Mouse (Mus musculus) adrenal gland, adult 2 months (tissue): ENCODE results near the gene a. TPM values are rescaled to one million over a fixed set of nuclear protein-coding genes. Genes with fewer than 3 reads are reported as not detected.
"Not testable (repeated sequence)": the region's sequence is repeated elsewhere in the genome, so short reads cannot be mapped to it uniquely, and the experiment has no call there.

ENCODE experiments used
- DNase-seq: peaks from one replicate; pipeline ENCODE4 v3.0.0; 2021
- polyA plus RNA-seq: library from polyadenylated mRNA; depleted of rRNA; stranded (reverse); fragments of >200 nt; gene quantifications from 2 replicates; pipeline ENCODE4 v1.2.3, GENCODE M21; 2012
- total RNA-seq, 2 experiments: library from RNA; stranded (reverse); gene quantifications; 2 replicates each; pipeline ENCODE4 v1.2.3; 2021

The a gene
- total and polyA plus RNA-seq, 3 experiments = 0.58 TPM; not detected in 2

DNA sequence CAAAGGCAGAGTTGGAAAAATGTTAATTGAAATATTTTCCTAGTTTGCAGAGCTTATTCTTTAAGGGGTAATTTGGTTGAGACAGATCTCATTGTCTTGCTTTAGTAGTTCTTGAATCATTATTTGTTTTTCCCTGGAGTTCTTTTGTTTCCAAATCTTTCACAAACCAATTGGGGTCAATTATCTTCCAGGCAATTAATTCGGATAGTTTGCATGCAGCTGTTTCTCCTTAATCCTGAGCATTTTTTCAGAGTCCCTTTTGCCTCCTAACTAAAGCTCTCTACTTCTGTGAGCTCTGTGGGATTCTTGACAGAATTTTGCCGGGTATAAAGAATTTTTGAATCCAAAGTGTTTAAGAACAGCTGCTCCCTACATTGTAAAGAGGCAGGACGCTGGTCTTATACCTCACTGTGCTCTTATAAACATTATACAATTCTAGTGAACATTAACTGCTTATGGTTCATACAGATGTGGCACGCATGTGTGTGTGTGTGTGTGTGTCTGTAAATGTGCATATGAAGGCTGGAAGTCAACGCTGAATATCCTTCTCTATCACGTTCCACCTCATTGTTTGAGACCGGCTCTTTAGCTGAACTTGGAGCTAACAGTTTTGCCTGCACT is 134.3 kb downstream of the a start:
- DNase-seq = no peak

- DNase-seq = no peak
Measured at GRCm38 (mm10) chr2:154926843-154927242, 135.6 kb downstream of the a start.

DNA sequence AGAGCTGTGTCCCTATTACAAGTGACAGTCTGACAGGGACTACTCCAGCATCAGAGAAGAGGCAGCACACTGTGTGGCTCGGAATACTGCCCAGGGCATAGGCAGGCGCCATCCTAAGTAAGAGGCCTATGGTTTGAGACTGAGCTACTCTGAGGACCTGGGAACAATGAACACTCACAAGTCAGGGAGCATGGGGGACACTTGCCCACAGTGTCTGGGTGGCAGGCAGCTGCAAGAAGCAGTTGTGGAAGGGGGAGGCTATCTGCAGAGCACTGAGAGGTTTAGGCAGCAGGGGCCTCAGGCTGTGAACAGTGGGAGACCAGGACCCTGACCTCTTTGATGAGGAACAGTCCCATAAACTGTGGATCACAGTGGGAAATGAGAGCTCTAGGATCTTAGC is 137.1 kb downstream of the a start:
- no peak for DNase-seq

DNA sequence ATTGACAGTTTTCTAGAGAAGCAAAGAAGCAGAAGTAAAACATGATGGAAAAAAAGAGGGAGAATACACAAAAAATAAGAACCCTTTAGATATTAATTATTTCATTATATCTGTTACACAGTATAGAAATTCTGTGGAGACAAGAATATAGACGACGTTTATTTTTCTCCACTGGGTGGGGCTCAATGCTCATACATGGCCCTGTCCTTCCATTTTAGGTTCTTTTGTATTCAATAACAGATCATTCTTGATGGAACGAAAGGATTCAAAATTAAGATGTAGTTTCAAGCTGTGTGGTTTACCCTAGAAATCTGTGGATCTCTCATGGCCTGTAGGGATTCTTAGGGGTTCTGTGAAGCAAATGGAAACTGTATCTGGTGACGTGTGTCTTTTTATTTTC is 142.7 kb downstream of the a start:
- no peak for DNase-seq

DNA sequence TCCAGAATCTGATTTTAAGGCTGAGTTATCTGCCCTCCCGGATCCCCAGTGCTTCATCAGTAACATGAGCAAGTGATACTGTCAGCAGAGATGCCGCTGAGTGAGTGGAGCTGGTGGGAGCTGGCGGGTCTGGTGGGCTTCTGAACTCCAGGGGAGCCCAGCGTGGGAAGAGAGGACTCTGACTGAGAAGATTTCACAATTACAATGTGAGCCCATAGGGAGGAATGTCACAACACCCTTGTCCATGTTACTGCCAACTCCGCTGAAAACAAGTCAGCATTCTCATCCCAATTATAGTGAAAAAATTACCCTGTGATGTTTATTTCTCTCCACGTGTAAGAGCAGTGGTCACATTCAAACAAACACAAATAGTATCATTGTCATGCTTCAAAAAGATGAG is 144.9 kb downstream of the a start:
- no peak for DNase-seq

GRCm38 (mm10) chr2:154936536-154937155 is 145.4 kb downstream of the a start:
- DNase-seq = no peak

DNA sequence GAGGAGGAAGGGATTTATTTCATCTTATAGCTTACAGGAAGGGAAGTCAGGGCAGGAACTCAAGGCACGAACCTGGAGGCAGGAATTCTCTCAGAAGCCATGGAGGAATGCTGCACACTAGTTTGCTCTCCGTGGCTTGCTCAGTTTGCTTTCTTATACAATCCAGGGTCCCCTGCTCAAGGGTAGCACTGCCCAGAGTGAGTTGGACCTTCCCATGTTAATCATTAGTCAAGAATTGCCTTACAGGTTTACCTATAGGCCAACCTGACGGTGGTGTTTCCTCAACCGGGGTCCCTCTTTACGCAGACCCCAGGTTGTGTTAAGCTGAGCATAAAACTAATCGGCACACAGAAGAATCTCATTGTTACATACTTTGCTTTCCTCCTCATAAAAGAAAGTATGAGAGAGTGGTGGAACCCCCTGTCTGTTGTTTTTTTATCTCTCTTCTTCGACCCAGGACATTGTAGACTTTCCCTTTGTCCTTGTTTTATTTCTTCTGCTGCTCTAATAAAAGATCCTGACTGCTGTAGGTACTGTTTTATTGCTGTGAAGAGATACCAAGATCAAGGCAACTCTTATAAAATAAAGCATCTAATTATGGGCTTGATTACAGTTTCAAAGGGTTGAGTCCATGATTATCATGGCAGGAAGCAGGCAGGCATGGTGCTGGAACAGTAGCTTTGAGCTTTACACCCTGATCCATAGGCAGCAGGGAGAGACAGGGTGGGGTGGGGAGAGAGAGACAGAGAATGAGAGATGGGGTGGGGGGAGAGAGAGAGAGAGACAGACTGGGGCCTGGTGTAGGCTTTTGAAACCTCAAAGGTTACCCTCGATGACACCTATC is 146.6 kb downstream of the a start:
- no peak for DNase-seq

- no peak for DNase-seq
Measured at GRCm38 (mm10) chr2:154941952-154942351, 150.8 kb downstream of the a start.

DNA sequence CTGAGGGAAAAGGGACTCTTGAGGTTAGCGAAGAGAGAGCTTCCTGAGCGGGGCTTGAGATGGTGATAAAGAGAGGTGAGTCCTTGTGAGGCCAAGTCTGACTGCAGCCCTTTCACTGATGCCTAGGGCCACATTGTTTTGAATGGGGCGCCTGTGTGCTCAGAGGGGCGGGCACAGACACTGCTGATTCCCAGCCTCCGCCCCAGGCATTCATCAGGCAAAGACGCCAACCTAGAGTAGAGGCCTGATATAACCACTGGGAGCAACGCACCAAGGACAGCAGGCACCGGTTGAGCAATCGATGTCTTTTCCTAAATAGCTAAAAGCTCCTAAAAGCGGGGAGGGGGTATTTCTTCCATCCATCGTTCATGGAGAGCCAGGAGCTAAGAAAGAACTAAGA is 151.3 kb downstream of the a start:
- peak; percentile 45 for DNase-seq

GRCm38 (mm10) chr2:154943101-154943500 is 151.9 kb downstream of the a start:
- peak; percentile 91 for DNase-seq

- DNase-seq = no peak
Measured at GRCm38 (mm10) chr2:154946921-154947320, 155.7 kb downstream of the a start.

GRCm38 (mm10) chr2:154949352-154949751 is 158.2 kb downstream of the a start:
- no peak for DNase-seq

DNA sequence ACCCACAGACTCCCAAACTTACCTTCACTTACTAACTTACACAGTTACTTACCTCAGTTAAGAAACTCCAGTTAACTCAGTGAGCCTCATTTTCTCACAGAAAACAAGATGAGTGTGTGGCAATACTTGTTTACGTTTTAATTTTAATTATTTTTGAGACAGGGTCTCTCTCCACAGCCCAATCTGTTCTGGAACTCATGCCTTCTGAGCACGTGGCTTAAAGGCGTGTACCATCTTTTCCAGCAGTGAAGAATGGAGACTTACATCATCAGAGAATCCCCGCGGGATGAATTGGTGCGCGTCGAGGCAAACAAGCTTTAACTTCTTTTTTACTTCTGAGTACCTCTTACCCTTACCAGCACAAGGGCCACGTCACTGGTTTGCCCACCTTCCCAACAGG is 158.7 kb downstream of the a start:
- DNase-seq = no peak

GRCm38 (mm10) chr2:154950601-154951000 is 159.4 kb downstream of the a start:
- DNase-seq = no peak

DNA sequence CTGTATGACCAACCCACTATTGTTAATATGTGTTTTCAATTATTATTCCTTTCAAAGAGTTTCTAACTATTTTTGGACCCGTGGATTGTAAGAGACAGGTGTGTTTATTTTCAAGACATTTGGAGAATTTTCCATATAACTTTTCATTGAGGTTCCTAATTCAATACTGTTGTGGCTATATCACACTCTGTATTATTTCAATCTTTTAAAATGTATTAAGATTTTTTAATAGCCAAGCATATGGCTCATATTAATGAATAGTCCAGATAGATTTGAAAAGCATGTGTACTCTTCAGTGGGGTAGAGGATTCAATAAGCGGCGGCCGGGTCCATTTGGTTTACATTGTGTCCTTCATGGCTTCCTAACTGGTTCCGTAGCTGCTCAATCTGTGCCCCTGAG is 168.3 kb downstream of the a start:
- DNase-seq = no peak

DNA sequence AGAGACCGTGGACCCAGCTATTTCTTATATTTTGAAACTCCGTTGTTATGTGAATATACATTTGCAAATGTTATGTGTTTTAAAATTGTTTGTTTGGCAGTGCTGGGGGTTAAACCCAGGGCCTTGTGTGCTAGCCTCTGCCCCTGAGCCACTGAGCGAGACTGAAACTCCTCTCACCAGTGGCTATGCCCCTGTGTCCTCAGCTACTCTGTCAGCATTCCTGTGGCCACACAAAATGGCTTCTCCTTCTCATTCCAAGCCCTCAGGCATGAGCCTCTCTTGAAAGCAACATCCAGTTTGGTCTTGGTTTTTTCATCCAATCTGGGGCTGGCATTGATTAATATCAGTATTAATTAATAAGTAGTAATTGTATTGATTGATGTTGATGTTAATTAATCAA is 168.7 kb downstream of the a start:
- no peak for DNase-seq

GRCm38 (mm10) chr2:154963176-154963575 is 172.0 kb downstream of the a start:
- DNase-seq = no peak

DNA sequence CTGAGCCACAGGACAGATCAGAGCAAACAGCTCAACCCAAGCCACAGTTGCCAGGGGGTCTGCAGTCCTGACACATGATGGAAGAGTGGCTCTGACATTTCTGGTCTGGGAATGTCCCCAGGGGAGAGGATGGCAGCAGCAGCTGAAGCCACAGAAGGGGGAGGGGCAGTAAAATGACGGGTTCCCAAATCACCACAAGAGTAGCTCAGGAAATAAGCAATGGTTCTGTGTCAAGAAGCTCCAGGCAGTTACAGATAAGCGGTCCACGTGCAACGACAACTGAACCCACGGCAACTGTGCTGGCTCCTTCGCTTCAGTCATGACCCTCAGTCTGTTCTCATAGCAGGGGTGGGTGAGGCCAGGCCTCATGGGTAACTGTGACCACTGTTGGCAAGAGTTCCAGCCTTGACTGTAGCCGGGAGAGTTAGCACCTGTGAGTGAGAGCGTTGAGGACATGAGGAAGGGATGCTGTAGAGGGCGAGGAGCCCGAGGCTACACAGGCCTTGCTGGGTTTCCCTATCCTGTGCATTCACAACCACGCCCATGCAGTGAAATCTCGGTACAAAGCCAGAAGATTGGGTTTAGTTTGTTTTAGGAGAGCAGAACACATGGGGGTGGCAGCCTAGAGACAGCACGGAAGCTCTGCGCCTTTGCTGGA is 178.7 kb downstream of the a start:
- DNase-seq = not testable (repeated sequence)

GRCm38 (mm10) chr2:154971919-154972692 is 180.9 kb downstream of the a start:
- no peak for DNase-seq

DNA sequence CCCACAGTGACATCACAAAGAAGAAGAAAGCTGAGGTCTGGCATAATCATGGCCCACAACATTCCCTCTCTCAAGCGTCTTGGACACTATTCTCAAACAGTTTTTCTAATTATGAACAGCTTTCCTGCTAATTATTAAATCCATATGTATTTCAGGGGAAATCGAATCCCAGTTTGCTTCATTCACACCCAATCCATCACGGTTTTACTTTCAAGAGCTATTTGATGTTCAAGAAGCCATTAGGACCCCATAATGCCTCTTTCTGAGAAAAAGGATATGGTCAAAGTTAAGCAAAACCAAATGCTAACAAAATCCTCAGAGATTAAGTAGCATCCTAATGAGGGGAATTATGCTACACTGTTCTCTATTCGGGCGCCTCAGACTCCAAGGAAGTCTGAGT is 181.8 kb downstream of the a start:
- DNase-seq = no peak

GRCm38 (mm10) chr2:154986609-154987008 is 195.4 kb downstream of the a start:
- no peak for DNase-seq

GRCm38 (mm10) chr2:154991411-154991810 is 200.2 kb downstream of the a start:
- DNase-seq = no peak
